Mouse (Mus musculus) midbrain, embryonic 13.5 days (tissue): Measurements from ENCODE around the gene Rheb. TPM values are rescaled to one million over a fixed set of nuclear protein-coding genes. Genes with fewer than 3 reads are reported as not detected.
A peak's percentile ranks its signal among the peaks of the same experiment; 100 is the strongest.

Experiments used
- ATAC-seq: fragments of 200-750 bp; cut with Nextera tagmentation; 2 replicates; pipeline ENCODE4 v1.8.0; 2017; ENCODE audit warnings: mild to moderate bottlenecking, moderate TSS enrichment, moderate library complexity
- H3K27ac ChIP-seq: fragments of 300-500 bp; sonication (generic); 2 replicates; pipeline ENCODE4 v1.5.1; 2015; ENCODE audit warnings: inconsistent platforms, mild to moderate bottlenecking, moderate library complexity
- H3K27me3 ChIP-seq: fragments of 300-500 bp; sonication (generic); 2 replicates; pipeline ENCODE4 v1.6.1; 2015; ENCODE audit warnings: mild to moderate bottlenecking, inconsistent platforms
- H3K36me3 ChIP-seq: fragments of 300-500 bp; sonication (generic); 2 replicates; pipeline ENCODE4 v1.6.1; 2015; ENCODE audit warnings: mild to moderate bottlenecking, inconsistent platforms
- H3K4me1 ChIP-seq: fragments of 300-500 bp; sonication (generic); replicated peaks from 2 replicates; pipeline ENCODE4 v1.6.1; 2015; ENCODE audit warnings: inconsistent platforms
- H3K4me2 ChIP-seq: fragments of 300-500 bp; sonication (generic); replicated peaks from 2 replicates; pipeline ENCODE4 v1.6.1; 2015; ENCODE audit warnings: moderate library complexity, mild to moderate bottlenecking, inconsistent platforms
- H3K4me3 ChIP-seq: fragments of 300-500 bp; sonication (generic); replicated peaks from 2 replicates; pipeline ENCODE4 v1.5.1; 2015; ENCODE audit warnings: mild to moderate bottlenecking, inconsistent platforms
- H3K9ac ChIP-seq: fragments of 300-500 bp; sonication (generic); replicated peaks from 2 replicates; pipeline ENCODE4 v1.6.1; 2015; ENCODE audit warnings: mild to moderate bottlenecking, inconsistent platforms
- H3K9me3 ChIP-seq: fragments of 300-500 bp; sonication (generic); 2 replicates; pipeline ENCODE4 v1.6.1; 2016; ENCODE audit warnings: mild to moderate bottlenecking, inconsistent platforms
- WGBS: fragments of 180-500 bp; shearing (Covaris S2); methylation state at CpG from one replicate; pipeline ENCODE4 v1.1.7; 2015; 5-methylcytosine and 5-hydroxymethylcytosine counted together
- polyA plus RNA-seq: library from polyadenylated mRNA; unstranded; fragments of >200 nt; fragmentation: Nextera tagmentation; extraction: Ambion mirVana; gene quantifications from 2 replicates; pipeline ENCODE4 v1.2.1, GENCODE M21; 2015

Rheb gene
- 206 and 221 TPM in 2 replicates for polyA plus RNA-seq

GRCm38 (mm10) chr5:24842274-24843102 lies at the start of gene Rheb:
Gene Rheb (minus strand): TSS chr5:24842624.
- Histone ChIP-seq H3K4me2 (peak within 1 kb of the TSS; percentile 78), H3K27me3 (no peaks in the 10 kb centered on the region), H3K27ac (peak within 1 kb of the TSS; percentile 98), H3K9ac (peak within 1 kb of the TSS; percentile 92), H3K4me1 (peaks cover 36% of the 10 kb centered on the region), H3K9me3 (no peaks in the 10 kb centered on the region), H3K4me3 (peak within 1 kb of the TSS; percentile 88), H3K36me3 (no peaks in the 10 kb centered on the region)
- under 1% methylated on average over 90 of the region's 92 CpGs for WGBS
- peak; percentile 98 for ATAC-seq

DNA sequence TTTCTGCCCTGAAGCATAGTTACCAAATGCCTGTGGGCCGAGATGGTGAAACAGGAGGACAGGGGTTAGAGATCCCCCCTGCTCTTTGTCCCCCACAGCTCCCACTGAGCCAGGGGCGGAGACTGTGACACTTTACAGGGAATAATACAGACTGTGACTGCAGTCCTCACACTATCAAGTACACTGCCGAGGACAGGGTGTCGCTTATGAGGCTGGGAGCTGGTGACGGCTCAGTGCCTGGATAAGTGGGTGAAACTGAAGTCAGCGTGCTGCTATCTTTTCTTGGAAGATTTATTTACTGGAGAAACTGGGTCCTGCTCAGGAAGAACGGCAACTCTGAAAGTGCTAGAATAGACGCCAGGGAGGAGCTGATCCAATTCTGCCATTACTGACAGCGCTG lies 47.4 kb upstream of the Rheb start:
- H3K27me3 ChIP-seq: no peaks in the 10 kb centered on the region
- no peak overlapping the region for H3K4me2 ChIP-seq
- H3K9me3 ChIP-seq: no peaks in the 10 kb centered on the region
- H3K36me3 ChIP-seq: peaks cover 38% of the 10 kb centered on the region
- WGBS: 76% methylated on average over 9 of the region's 9 CpGs
- no peaks in the 10 kb centered on the region; the same call in 1 of the 2 replicates for H3K4me1 ChIP-seq
- no peak overlapping the region for H3K9ac ChIP-seq
- no peak overlapping the region for H3K4me3 ChIP-seq
- no peak for ATAC-seq
- no peak overlapping the region for H3K27ac ChIP-seq

- peaks cover 43% of the 10 kb centered on the region for H3K36me3 ChIP-seq
- H3K4me1 ChIP-seq: no peaks in the 10 kb centered on the region; the same call in 1 of the 2 replicates
- 87% methylated on average over 11 of the region's 11 CpGs for WGBS
- H3K9ac ChIP-seq: no peak overlapping the region
- no peak overlapping the region for H3K4me3 ChIP-seq
- no peak for ATAC-seq
- no peaks in the 10 kb centered on the region for H3K9me3 ChIP-seq
- no peaks in the 10 kb centered on the region for H3K27me3 ChIP-seq
- no peak overlapping the region for H3K27ac ChIP-seq
- no peak overlapping the region for H3K4me2 ChIP-seq
These were observed 46.6 kb upstream of the Rheb start for GRCm38 (mm10) chr5:24888874-24889591.

DNA sequence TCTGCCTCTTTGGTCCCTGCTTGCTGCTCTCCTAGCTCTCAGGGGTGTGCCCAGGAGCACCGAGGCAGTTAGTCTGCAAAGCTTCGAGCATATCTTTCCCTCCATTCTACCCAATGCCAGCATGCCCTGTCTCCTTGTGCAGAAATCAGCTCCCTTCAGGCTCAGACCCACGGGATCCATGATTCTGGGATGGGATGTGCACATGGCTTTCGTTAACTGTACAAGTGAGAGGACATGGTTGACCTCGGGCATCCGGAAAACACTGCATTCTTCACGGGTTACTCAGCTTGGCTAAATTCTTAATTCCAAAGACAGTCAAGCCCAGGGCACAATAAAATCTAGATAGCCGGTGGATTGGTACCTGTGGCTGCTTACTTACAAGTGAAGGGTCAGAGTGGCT lies 44.8 kb upstream of the Rheb start:
- Histone ChIP-seq H3K9ac (no peak overlapping the region), H3K4me1 (no peaks in the 10 kb centered on the region), H3K4me3 (no peak overlapping the region), H3K9me3 (no peaks in the 10 kb centered on the region), H3K27me3 (no peaks in the 10 kb centered on the region), H3K27ac (no peak overlapping the region), H3K4me2 (no peak overlapping the region), H3K36me3 (peaks cover 59% of the 10 kb centered on the region)
- ATAC-seq: no peak
- 88% methylated on average over 8 of the region's 8 CpGs for WGBS

GRCm38 (mm10) chr5:24878713-24879112 lies 36.3 kb upstream of the Rheb start:
- Histone ChIP-seq H3K4me2 (no peak overlapping the region), H3K27me3 (no peaks in the 10 kb centered on the region), H3K36me3 (peaks cover 82% of the 10 kb centered on the region), H3K4me3 (no peak overlapping the region), H3K4me1 (no peaks in the 10 kb centered on the region), H3K27ac (no peak overlapping the region), H3K9ac (no peak overlapping the region), H3K9me3 (no peaks in the 10 kb centered on the region)
- 97% methylated on average over 4 of the region's 4 CpGs for WGBS
- ATAC-seq: no peak

DNA sequence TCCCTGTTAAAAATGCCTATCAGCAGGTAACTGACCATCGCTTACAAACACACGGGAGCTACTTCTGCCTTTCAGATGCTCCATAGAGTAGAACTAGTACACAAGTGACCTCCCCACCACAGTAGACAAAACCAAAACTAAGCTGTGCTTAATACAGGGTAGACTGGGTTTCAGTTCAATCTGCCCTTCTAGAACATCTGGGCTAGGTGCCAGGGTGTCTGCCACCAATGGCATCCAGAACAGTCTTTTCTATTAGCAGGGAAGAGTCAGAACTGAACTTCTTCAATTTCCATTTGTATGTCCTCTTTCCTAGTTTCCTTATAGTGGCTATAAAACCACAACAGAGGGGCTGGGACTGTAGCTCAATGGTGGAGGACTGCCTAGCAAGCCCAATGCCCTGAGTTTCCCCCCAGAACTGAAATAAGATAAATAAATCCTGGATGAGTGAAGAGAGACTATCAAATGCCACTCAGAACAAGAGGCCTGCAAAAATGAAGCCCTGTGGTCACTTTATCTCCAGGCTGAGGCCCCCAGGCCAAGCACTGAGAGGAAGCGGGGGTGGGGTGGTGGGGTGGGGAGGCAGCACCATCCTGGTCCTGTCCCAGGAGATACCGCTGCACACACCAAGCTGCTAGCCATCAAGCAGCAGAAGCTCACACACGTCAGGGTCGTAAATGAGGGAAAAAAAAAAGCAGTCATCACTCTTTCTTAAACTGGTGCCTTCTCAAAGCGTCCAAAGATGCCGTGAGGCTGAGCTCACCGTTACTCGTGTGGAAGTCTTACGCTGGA lies 35.6 kb upstream of the Rheb start:
- Histone ChIP-seq H3K27ac (no peak overlapping the region), H3K9me3 (no peaks in the 10 kb centered on the region), H3K4me2 (no peak overlapping the region), H3K27me3 (no peaks in the 10 kb centered on the region), H3K4me1 (0 out of 2 replicates have a peak, but pooled peaks cover 2% of the 10 kb centered on the region), H3K36me3 (peaks cover 76% of the 10 kb centered on the region), H3K9ac (no peak overlapping the region; the same call in 1 of the 2 replicates), H3K4me3 (no peak overlapping the region)
- 93% methylated on average over 11 of the region's 11 CpGs for WGBS
- no peak for ATAC-seq

- WGBS: 89% methylated on average over 9 of the region's 9 CpGs
- Histone ChIP-seq H3K4me1 (0 out of 2 replicates have a peak, but pooled peaks cover 4% of the 10 kb centered on the region), H3K9me3 (no peaks in the 10 kb centered on the region), H3K27ac (no peak overlapping the region), H3K4me3 (no peak overlapping the region), H3K4me2 (no peak overlapping the region), H3K9ac (no peak overlapping the region), H3K27me3 (no peaks in the 10 kb centered on the region), H3K36me3 (peaks cover 70% of the 10 kb centered on the region)
- ATAC-seq: no peak
These were observed 34.2 kb upstream of the Rheb start for GRCm38 (mm10) chr5:24876653-24877052.

DNA sequence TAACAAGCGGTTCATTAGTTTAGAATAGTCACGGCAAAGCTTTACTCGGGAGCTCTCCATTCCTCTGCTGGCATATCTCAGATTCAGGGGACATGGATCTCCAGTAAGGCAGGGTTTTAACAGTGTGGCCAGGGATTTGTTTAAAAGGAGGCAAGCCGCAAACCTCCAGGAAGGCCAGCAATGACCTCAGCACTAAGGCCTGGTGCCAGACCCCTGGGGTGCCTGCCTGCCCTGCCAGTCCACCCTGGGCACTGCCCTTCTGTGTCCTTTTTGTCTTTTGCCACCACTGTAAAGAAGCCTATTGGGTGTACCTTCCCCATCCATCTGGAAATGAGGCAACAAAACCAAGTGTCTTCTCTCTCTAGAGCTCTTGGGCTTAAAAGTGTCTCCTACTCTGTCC lies 31.7 kb upstream of the Rheb start:
- Histone ChIP-seq H3K4me3 (no peak overlapping the region), H3K9me3 (no peaks in the 10 kb centered on the region), H3K27me3 (no peaks in the 10 kb centered on the region), H3K27ac (no peak overlapping the region), H3K36me3 (peaks cover 64% of the 10 kb centered on the region), H3K4me2 (no peak overlapping the region), H3K9ac (no peak overlapping the region), H3K4me1 (peaks cover 10% of the 10 kb centered on the region; the same call in 1 of the 2 replicates)
- ATAC-seq: no peak
- 93% methylated on average over 4 of the region's 4 CpGs for WGBS

GRCm38 (mm10) chr5:24873221-24873620 lies 30.8 kb upstream of the Rheb start:
- no peak overlapping the region for H3K4me3 ChIP-seq
- H3K9me3 ChIP-seq: no peaks in the 10 kb centered on the region
- H3K4me1 ChIP-seq: peaks cover 10% of the 10 kb centered on the region; the same call in 1 of the 2 replicates
- H3K27me3 ChIP-seq: no peaks in the 10 kb centered on the region
- no peak overlapping the region for H3K9ac ChIP-seq
- peaks cover 61% of the 10 kb centered on the region for H3K36me3 ChIP-seq
- H3K4me2 ChIP-seq: no peak overlapping the region
- 82% methylated on average over 6 of the region's 6 CpGs for WGBS
- no peak for ATAC-seq
- no peak overlapping the region for H3K27ac ChIP-seq

GRCm38 (mm10) chr5:24871276-24871675 lies 28.9 kb upstream of the Rheb start:
- Histone ChIP-seq H3K9ac (no peak overlapping the region), H3K4me1 (peaks cover 10% of the 10 kb centered on the region; the same call in 1 of the 2 replicates), H3K4me3 (no peak overlapping the region), H3K27ac (no peak overlapping the region), H3K36me3 (peaks cover 65% of the 10 kb centered on the region), H3K9me3 (no peaks in the 10 kb centered on the region), H3K27me3 (no peaks in the 10 kb centered on the region), H3K4me2 (no peak overlapping the region)
- ATAC-seq: no peak
- 94% methylated on average over 12 of the region's 12 CpGs for WGBS

GRCm38 (mm10) chr5:24869796-24870289 lies 27.4 kb upstream of the Rheb start:
- Histone ChIP-seq H3K4me1 (peaks cover 10% of the 10 kb centered on the region; the same call in 1 of the 2 replicates), H3K9me3 (no peaks in the 10 kb centered on the region), H3K27me3 (no peaks in the 10 kb centered on the region), H3K36me3 (peaks cover 63% of the 10 kb centered on the region), H3K27ac (no peak overlapping the region), H3K4me2 (no peak overlapping the region), H3K4me3 (no peak overlapping the region), H3K9ac (no peak overlapping the region)
- ATAC-seq: peak; percentile 50
- 60% methylated on average over 11 of the region's 11 CpGs for WGBS
